Mouse (Mus musculus) thymus, postnatal 36 days (tissue): ENCODE data around the gene 9930111J21Rik2.
"Not testable (repeated sequence)": the region's sequence is repeated elsewhere in the genome, so short reads cannot be mapped to it uniquely, and the experiment has no call there.

Experiments used
- DNase-seq, 2 experiments: peaks; one replicate each; pipeline ENCODE4 v3.0.0; 2022; ENCODE audit warnings: mixed read lengths in 2 of 2

Gene 9930111J21Rik2

GRCm38 (mm10) chr11:49051093-49051891 lies at the start of gene 9930111J21Rik2:
Gene 9930111J21Rik2, minus strand, starts transcription at chr11:49051242.
- DNase-seq, result not testable (repeated sequence)

- no peak for DNase-seq
Observed at GRCm38 (mm10) chr11:49100409-49100808, 49.4 kb upstream of the 9930111J21Rik2 start.

GRCm38 (mm10) chr11:49095367-49095766 lies 44.3 kb upstream of the 9930111J21Rik2 start:
- no peak for DNase-seq

- peak; percentile 60 to 67 for DNase-seq
Observed at GRCm38 (mm10) chr11:49093861-49094660, 43.0 kb upstream of the 9930111J21Rik2 start.

GRCm38 (mm10) chr11:49092786-49093185 lies 41.7 kb upstream of the 9930111J21Rik2 start:
- peak in 1 of 2 experiments; percentile 34 for DNase-seq

GRCm38 (mm10) chr11:49092053-49092586 lies 41.1 kb upstream of the 9930111J21Rik2 start:
- peak in 1 of 2 experiments; percentile 42 for DNase-seq

GRCm38 (mm10) chr11:49091171-49091570 lies 40.1 kb upstream of the 9930111J21Rik2 start:
- no peak for DNase-seq

GRCm38 (mm10) chr11:49090551-49090950 lies 39.5 kb upstream of the 9930111J21Rik2 start:
- DNase-seq, result no peak

GRCm38 (mm10) chr11:49089735-49090507 lies 38.9 kb upstream of the 9930111J21Rik2 start:
- DNase-seq, result no peak

GRCm38 (mm10) chr11:49088990-49089652 lies 38.1 kb upstream of the 9930111J21Rik2 start:
- no peak for DNase-seq

- peak; percentile 72 to 83 for DNase-seq
Observed at GRCm38 (mm10) chr11:49087830-49088616, 37.0 kb upstream of the 9930111J21Rik2 start.

GRCm38 (mm10) chr11:49086858-49087361 lies 35.9 kb upstream of the 9930111J21Rik2 start:
- DNase-seq, result peak; percentile 52 to 59

- peak; percentile 51 to 55 for DNase-seq
Observed at GRCm38 (mm10) chr11:49084875-49085274, 33.8 kb upstream of the 9930111J21Rik2 start.

GRCm38 (mm10) chr11:49084385-49084784 lies 33.3 kb upstream of the 9930111J21Rik2 start:
- DNase-seq, result no peak

GRCm38 (mm10) chr11:49083808-49084207 lies 32.8 kb upstream of the 9930111J21Rik2 start:
- DNase-seq, result no peak

GRCm38 (mm10) chr11:49083146-49083545 lies 32.1 kb upstream of the 9930111J21Rik2 start:
- no peak for DNase-seq

GRCm38 (mm10) chr11:49081886-49082285 lies 30.8 kb upstream of the 9930111J21Rik2 start:
- DNase-seq, result no peak

- DNase-seq, result no peak
Observed at GRCm38 (mm10) chr11:49081356-49081755, 30.3 kb upstream of the 9930111J21Rik2 start.

GRCm38 (mm10) chr11:49080636-49081035 lies 29.6 kb upstream of the 9930111J21Rik2 start:
- no peak for DNase-seq

GRCm38 (mm10) chr11:49078719-49079118 lies 27.7 kb upstream of the 9930111J21Rik2 start:
- no peak for DNase-seq

- no peak for DNase-seq
Observed at GRCm38 (mm10) chr11:49077012-49077411, 26.0 kb upstream of the 9930111J21Rik2 start.
